Comparison of ENCODE assay signal across 8 mouse cellular contexts in genomic region chr7:25781937-25782610, GRCm38 (mm10). TPM values are rescaled to one million over a fixed set of nuclear protein-coding genes. Genes with fewer than 3 reads are reported as not detected.
DNase-seq lines count a peak whose midpoint lies in the region; ATAC-seq lines count a peak whose summit lies in the region.

No protein-coding gene starts in this region.

- no peaks in the 10 kb centered on the region for H3K9me3 ChIP-seq in heart, embryonic 12.5 days (replicated peaks)
- no peaks in the 10 kb centered on the region for H3K9me3 ChIP-seq in embryonic facial prominence, embryonic 10.5 days

- peak overlapping the region; percentile 69 for H3K27ac ChIP-seq in heart, embryonic 12.5 days (ENCODE audit: poor library complexity, severe bottlenecking)
- peak overlapping the region; percentile 85 for H3K27ac ChIP-seq in embryonic facial prominence, embryonic 10.5 days (replicated peaks)

- H3K9ac ChIP-seq in heart, embryonic 12.5 days = peak overlapping the region; percentile 74

- peak; percentile 44 for ATAC-seq in heart, embryonic 12.5 days (ENCODE audit: insufficient number of reproducible peaks, low FRiP score)

- 33% methylated on average over 11 of the region's 11 CpGs for WGBS in heart, embryonic 12.5 days
- 42% methylated on average over 11 of the region's 11 CpGs for WGBS in embryonic facial prominence, embryonic 10.5 days

- peaks cover 53% of the 10 kb centered on the region for H3K4me1 ChIP-seq in heart, embryonic 12.5 days (replicated peaks)
- H3K4me1 ChIP-seq in embryonic facial prominence, embryonic 10.5 days = peaks cover 41% of the 10 kb centered on the region

- H3K4me2 ChIP-seq in heart, embryonic 12.5 days = peak overlapping the region; percentile 86

- intact Hi-C loops in heart, postnatal 36 days (cut with DNase I) = no loop called here

- H3K4me3 ChIP-seq in heart, embryonic 12.5 days = peak overlapping the region; percentile 41
- peak overlapping the region; percentile 58 for H3K4me3 ChIP-seq in embryonic facial prominence, embryonic 10.5 days

- H3K36me3 ChIP-seq in heart, embryonic 12.5 days = peaks cover 32% of the 10 kb centered on the region
- H3K36me3 ChIP-seq in embryonic facial prominence, embryonic 10.5 days (replicated peaks) = peaks cover 29% of the 10 kb centered on the region

- H3K27me3 ChIP-seq in heart, embryonic 12.5 days (replicated peaks) = no peaks in the 10 kb centered on the region
- H3K27me3 ChIP-seq in embryonic facial prominence, embryonic 10.5 days (replicated peaks; ENCODE audit: low read depth, poor library complexity, severe bottlenecking) = peaks cover 9% of the 10 kb centered on the region

- no peak for DNase-seq in heart, postnatal 36 days
- DNase-seq in embryonic facial prominence, embryonic 10.5 days (ENCODE audit: low spot score) = no peak
- DNase-seq in induced T-regulatory cell, adult 2 months (ENCODE audit: low read depth) = peak; percentile 77
- peak; percentile 52 for DNase-seq in mesoderm, embryonic 11.5 days (ENCODE audit: low read depth, low spot score)
- DNase-seq in layer of hippocampus, adult 9-10 months (ENCODE audit: low spot score) = no peak
- no peak for DNase-seq in urinary bladder, postnatal 4 days (ENCODE audit: low spot score in 2 of 2)
- DNase-seq in layer of hippocampus, adult 9-11 months = no peak

RNA-seq across cellular contexts. Expression of gene Axl, which starts 6.4 kb away (rescaled TPM):
- polyA plus RNA-seq in heart, embryonic 12.5 days (2016; fragmentation: Nextera tagmentation; extraction: Ambion mirVana) = 60.6 and 61.8 TPM in 2 replicates
- 10 to 100 TPM; 81.0 to 94.8 TPM for total RNA-seq in heart, postnatal 36 days (2021)
- polyA plus RNA-seq in embryonic facial prominence, embryonic 10.5 days (2016; fragmentation: Nextera tagmentation; extraction: Ambion mirVana) = 22.1 and 29.7 TPM in 2 replicates

RNA-seq across cellular contexts. Expression of gene Hnrnpul1, which starts 27.5 kb away (rescaled TPM):
- polyA plus RNA-seq in heart, embryonic 12.5 days (2016; fragmentation: Nextera tagmentation; extraction: Ambion mirVana) = 57.0 and 60.9 TPM in 2 replicates
- 10 to 100 TPM; 78.4 to 82.7 TPM for total RNA-seq in heart, postnatal 36 days (2021)
- polyA plus RNA-seq in embryonic facial prominence, embryonic 10.5 days (2016; fragmentation: Nextera tagmentation; extraction: Ambion mirVana) = 60.8 and 62.5 TPM in 2 replicates

RNA-seq across cellular contexts. Expression of gene Cyp2s1, which starts 34.6 kb away (rescaled TPM):
- polyA plus RNA-seq in heart, embryonic 12.5 days (2016; fragmentation: Nextera tagmentation; extraction: Ambion mirVana) = 2.7 and 3.1 TPM in 2 replicates
- total RNA-seq in heart, postnatal 36 days (2021) = 10 to 100 TPM in 1 of 2 experiments, 1 to 10 TPM in 1; 4.4 to 10.1 TPM
- polyA plus RNA-seq in embryonic facial prominence, embryonic 10.5 days (2016; fragmentation: Nextera tagmentation; extraction: Ambion mirVana) = 2.5 and 2.9 TPM in 2 replicates

Comparison
In these comparisons a context has a peak if more than half of its experiments do, and no peak if none do; other contexts are left out.
1. DNase-seq: peak in induced T-regulatory cell, adult 2 months (single experiment) and mesoderm, embryonic 11.5 days (single experiment); none in heart, postnatal 36 days (0 of 2), embryonic facial prominence, embryonic 10.5 days (single experiment), layer of hippocampus, adult 9-10 months (single experiment), urinary bladder, postnatal 4 days (0 of 2) and layer of hippocampus, adult 9-11 months (single experiment).